Mouse (Mus musculus) adrenal gland, adult 18-20 months (tissue): Measurements from ENCODE around the gene Zfp708. TPM values are rescaled to one million over a fixed set of nuclear protein-coding genes. Genes with fewer than 3 reads are reported as not detected.

Source experiments
- total RNA-seq, 2 experiments: library from RNA; stranded (reverse); gene quantifications; 1 replicate in 1 of 2; 2 replicates in 1 of 2; pipeline ENCODE4 v1.2.3; 2021

Gene Zfp708
- total RNA-seq, 2 experiments from 2014 or later = 0.90 TPM; not detected in 1

Other genes with a start within 250 kb of the Zfp708 start
- 1 to 10 TPM; 1.6 to 1.7 TPM for gene Gm10767, start 193.1 kb downstream of the Zfp708 start, total RNA-seq
- gene Zfp712, start 36.8 kb downstream of the Zfp708 start, total RNA-seq = 1 to 10 TPM; 1.5 to 1.8 TPM
- 1 to 10 TPM; 5.5 to 6.5 TPM for gene Gm28557, start 10.6 kb upstream of the Zfp708 start, total RNA-seq
- 1 to 10 TPM; 1.1 to 1.2 TPM for gene Rslcan18, start 18.3 kb upstream of the Zfp708 start, total RNA-seq
- gene Zfp759, start 23.7 kb upstream of the Zfp708 start, total RNA-seq = 1 to 10 TPM; 3.4 to 3.5 TPM
- gene Rsl1, start 75.2 kb upstream of the Zfp708 start, total RNA-seq = 1 to 10 TPM; 7.9 TPM
- gene Zfp455, start 96.5 kb upstream of the Zfp708 start, total RNA-seq = 1 to 10 TPM; 1.6 to 1.8 TPM
- 1 to 10 TPM; 2.2 to 3.3 TPM for gene Zfp458, start 180.5 kb upstream of the Zfp708 start, total RNA-seq
- gene Zfp457, start 208.5 kb upstream of the Zfp708 start, total RNA-seq = 1 to 10 TPM; 1.7 to 2.5 TPM
- 1 to 10 TPM; 4.8 to 4.9 TPM for gene Zfp595, start 234.6 kb upstream of the Zfp708 start, total RNA-seq